Mouse (Mus musculus): ENCODE measurements around the gene Sec14l2.

DNA sequence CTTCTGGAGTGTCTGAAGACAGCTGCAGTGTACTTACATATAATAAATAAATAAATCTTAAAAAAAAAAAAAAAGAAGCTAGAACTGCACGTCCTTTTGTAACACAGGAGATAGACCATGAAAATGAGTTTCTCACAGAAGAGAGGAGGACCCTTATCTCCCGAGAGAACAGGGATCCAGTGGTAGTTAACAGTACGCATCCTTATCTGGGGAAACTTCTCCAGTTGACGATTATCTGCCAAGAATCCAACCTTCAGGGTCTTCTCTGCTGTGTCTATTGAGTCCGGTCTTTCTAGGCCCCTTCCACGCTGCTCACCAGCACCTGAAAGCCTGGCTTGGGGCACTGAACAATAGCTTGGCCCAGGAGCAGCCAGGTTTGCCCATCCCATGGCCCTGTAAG lies 9.2 kb downstream of the Sec14l2 start:
- TF ChIP-seq CTCF (IDR thresholded peaks at IDR 0.05; ENCODE audit: borderline replicate concordance, insufficient read depth, low read depth, low read length) (no peak), POLR2A (IDR thresholded peaks at IDR 0.05; ENCODE audit: borderline replicate concordance, insufficient read depth, low read length) (no peak)

All from cerebellum, adult 2 months (tissue).